19 mouse cellular contexts compared by ENCODE assay signal in the genomic region with DNA sequence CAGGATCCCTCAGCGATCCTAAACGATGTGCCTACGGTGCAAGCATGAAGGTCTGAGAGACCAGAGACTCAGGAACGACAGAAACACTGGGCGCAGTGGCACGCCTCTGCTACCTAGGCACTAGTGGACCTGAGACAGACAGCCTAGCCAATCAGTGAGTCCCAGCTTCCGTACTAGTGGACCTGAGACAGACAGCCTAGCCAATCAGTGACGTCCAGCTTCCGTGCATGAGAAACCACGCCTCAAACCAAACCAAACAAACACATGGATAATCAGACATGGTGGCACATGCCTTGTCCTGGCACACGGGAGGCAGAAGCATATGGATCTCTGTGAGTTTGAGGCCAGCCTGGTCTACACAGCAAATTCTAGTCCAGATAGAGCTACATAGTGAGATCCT. TPM values are rescaled to one million over a fixed set of nuclear protein-coding genes. Genes with fewer than 3 reads are reported as not detected.
DNase-seq lines count a peak whose midpoint lies in the region; ATAC-seq and TF ChIP-seq lines count a peak whose summit lies in the region.
"Had no signal": no experiment of that assay in that cellular context is flagged by ENCODE, and none has a peak within 500 bp of the region (broad histone marks: within the 10 kb centered on the region; RNA-seq: fewer than 3 reads in every experiment).

No protein-coding gene starts in this region.

- 0 out of 2 replicates have a peak, but pooled peaks cover 3% of the 10 kb centered on the region for H3K9me3 ChIP-seq in heart, embryonic 12.5 days (replicated peaks)
- no peaks in the 10 kb centered on the region for H3K9me3 ChIP-seq in heart, embryonic 10.5 days
- no peaks in the 10 kb centered on the region for H3K9me3 ChIP-seq in forebrain, embryonic 11.5 days (ENCODE audit: control insufficient read depth, low read length)
- H3K9me3 ChIP-seq in midbrain, embryonic 10.5 days (replicated peaks): no peaks in the 10 kb centered on the region
- no peaks in the 10 kb centered on the region for H3K9me3 ChIP-seq in forebrain, embryonic 12.5 days
- H3K9me3 ChIP-seq: forebrain, embryonic 13.5 days; heart, embryonic 15.5 days; limb, embryonic 13.5 days had no signal

- H3K4me3 ChIP-seq in heart, embryonic 12.5 days: no peak overlapping the region
- H3K4me3 ChIP-seq in heart, embryonic 10.5 days: no peak overlapping the region
- peak overlapping the region; percentile 27 for H3K4me3 ChIP-seq in small intestine, adult 2 months (ENCODE audit: low read depth, low read length)
- no peak overlapping the region for H3K4me3 ChIP-seq in forebrain, embryonic 11.5 days (ENCODE audit: low read depth, low read length)
- no peak overlapping the region for H3K4me3 ChIP-seq in midbrain, embryonic 10.5 days
- no peak overlapping the region for H3K4me3 ChIP-seq in forebrain, embryonic 12.5 days (replicated peaks)
- H3K4me3 ChIP-seq: forebrain, embryonic 13.5 days; heart, embryonic 15.5 days; limb, embryonic 13.5 days had no signal

- TF ChIP-seq POLR2A in small intestine, adult 2 months (IDR thresholded peaks at IDR 0.05; ENCODE audit: low read depth, low read length): no peak

- WGBS in heart, embryonic 12.5 days: 41% methylated on average over 11 of the region's 11 CpGs
- WGBS in heart, embryonic 10.5 days: 43% methylated on average over 11 of the region's 11 CpGs
- WGBS in small intestine, adult 2 months: 22% methylated on average over 11 of the region's 11 CpGs
- WGBS in forebrain, embryonic 11.5 days: 52% methylated on average over 11 of the region's 11 CpGs
- WGBS in midbrain, embryonic 10.5 days: 49% methylated on average over 11 of the region's 11 CpGs
- 49% methylated on average over 11 of the region's 11 CpGs for WGBS in forebrain, embryonic 12.5 days

- DNase-seq in heart, embryonic 10.5 days (ENCODE audit: low spot score): no peak
- DNase-seq in c-Kit-positive CD71-positive TER-119-negative erythroid progenitor cells, embryonic 14.5 days (ENCODE audit: low read depth): peak; percentile 59
- peak; percentile 18 for DNase-seq in liver
- no peak for DNase-seq in forebrain, embryonic 11.5 days (ENCODE audit: low spot score)
- DNase-seq in midbrain, embryonic 10.5 days (ENCODE audit: low spot score): no peak
- DNase-seq: B cell, adult 2 months; cerebellum, adult 18-20 months; lung, postnatal 14 days; right cerebral cortex, postnatal 25 days had no signal

- H3K36me3 ChIP-seq in heart, embryonic 12.5 days: no peaks in the 10 kb centered on the region
- no peaks in the 10 kb centered on the region for H3K36me3 ChIP-seq in heart, embryonic 10.5 days
- no peaks in the 10 kb centered on the region for H3K36me3 ChIP-seq in small intestine, adult 2 months (ENCODE audit: control insufficient read depth, insufficient read depth, low read length)
- no peaks in the 10 kb centered on the region for H3K36me3 ChIP-seq in forebrain, embryonic 11.5 days (ENCODE audit: control insufficient read depth, insufficient read depth, low read length)
- no peaks in the 10 kb centered on the region for H3K36me3 ChIP-seq in midbrain, embryonic 10.5 days
- no peaks in the 10 kb centered on the region for H3K36me3 ChIP-seq in forebrain, embryonic 12.5 days (replicated peaks)
- H3K36me3 ChIP-seq: heart, embryonic 15.5 days; limb, embryonic 13.5 days had no signal

- peak overlapping the region; percentile 28; the same call in 1 of the 2 replicates for H3K4me2 ChIP-seq in heart, embryonic 12.5 days
- no peak overlapping the region for H3K4me2 ChIP-seq in forebrain, embryonic 11.5 days (ENCODE audit: low read depth, low read length, severe bottlenecking)
- H3K4me2 ChIP-seq in forebrain, embryonic 12.5 days: no peak overlapping the region
- H3K4me2 ChIP-seq: forebrain, embryonic 13.5 days; heart, embryonic 15.5 days; hindbrain, embryonic 14.5 days; limb, embryonic 13.5 days had no signal

- H3K27me3 ChIP-seq in heart, embryonic 12.5 days (replicated peaks): no peaks in the 10 kb centered on the region
- no peaks in the 10 kb centered on the region for H3K27me3 ChIP-seq in heart, embryonic 10.5 days (ENCODE audit: insufficient read depth, poor library complexity, severe bottlenecking)
- no peaks in the 10 kb centered on the region for H3K27me3 ChIP-seq in small intestine, adult 2 months (ENCODE audit: control insufficient read depth, insufficient read depth, low read length)
- H3K27me3 ChIP-seq in forebrain, embryonic 11.5 days (ENCODE audit: control insufficient read depth, insufficient read depth, low read length): no peaks in the 10 kb centered on the region
- H3K27me3 ChIP-seq in midbrain, embryonic 10.5 days (ENCODE audit: low read depth, poor library complexity, severe bottlenecking): no peaks in the 10 kb centered on the region
- 0 out of 2 replicates have a peak, but pooled peaks cover 2% of the 10 kb centered on the region for H3K27me3 ChIP-seq in forebrain, embryonic 12.5 days
- H3K27me3 ChIP-seq: forebrain, embryonic 13.5 days; heart, embryonic 15.5 days; limb, embryonic 13.5 days had no signal

- no peak for TF ChIP-seq CTCF in small intestine, adult 2 months (IDR thresholded peaks at IDR 0.05; ENCODE audit: extremely low read depth, insufficient read length, insufficient replicate concordance, low read depth, low read length)

- no peak overlapping the region for H3K27ac ChIP-seq in heart, embryonic 12.5 days (ENCODE audit: poor library complexity, severe bottlenecking)
- H3K27ac ChIP-seq in heart, embryonic 10.5 days: no peak overlapping the region
- H3K27ac ChIP-seq in small intestine, adult 2 months (ENCODE audit: insufficient read depth, low read depth, low read length): no peak overlapping the region
- no peak overlapping the region for H3K27ac ChIP-seq in forebrain, embryonic 11.5 days (ENCODE audit: low read depth, low read length)
- no peak overlapping the region for H3K27ac ChIP-seq in midbrain, embryonic 10.5 days (replicated peaks)
- no peak overlapping the region for H3K27ac ChIP-seq in forebrain, embryonic 12.5 days
- H3K27ac ChIP-seq: forebrain, embryonic 13.5 days; heart, embryonic 15.5 days; hindbrain, embryonic 14.5 days; kidney, postnatal 0 days; limb, embryonic 13.5 days had no signal

- no peak for ATAC-seq in heart, embryonic 12.5 days (ENCODE audit: insufficient number of reproducible peaks, low FRiP score)
- no peak for ATAC-seq in forebrain, embryonic 11.5 days (replicated peaks; ENCODE audit: low FRiP score)
- ATAC-seq in forebrain, embryonic 12.5 days (ENCODE audit: low FRiP score): no peak
- ATAC-seq: forebrain, embryonic 13.5 days had no signal

- no peak overlapping the region for H3K9ac ChIP-seq in heart, embryonic 12.5 days
- H3K9ac ChIP-seq in forebrain, embryonic 11.5 days (ENCODE audit: low read length): no peak overlapping the region
- no peak overlapping the region for H3K9ac ChIP-seq in forebrain, embryonic 12.5 days
- H3K9ac ChIP-seq: forebrain, embryonic 13.5 days; heart, embryonic 15.5 days; hindbrain, embryonic 14.5 days; limb, embryonic 13.5 days had no signal

- H3K4me1 ChIP-seq in heart, embryonic 12.5 days (replicated peaks): no peaks in the 10 kb centered on the region
- H3K4me1 ChIP-seq in heart, embryonic 10.5 days: peaks cover 10% of the 10 kb centered on the region
- peaks cover 3% of the 10 kb centered on the region; the same call in 1 of the 2 replicates for H3K4me1 ChIP-seq in small intestine, adult 2 months (ENCODE audit: control insufficient read depth, insufficient read depth, insufficient read length, low read length)
- H3K4me1 ChIP-seq in forebrain, embryonic 11.5 days (replicated peaks; ENCODE audit: control insufficient read depth, insufficient read depth, low read length): no peaks in the 10 kb centered on the region
- H3K4me1 ChIP-seq in midbrain, embryonic 10.5 days: no peaks in the 10 kb centered on the region
- H3K4me1 ChIP-seq in forebrain, embryonic 12.5 days: no peaks in the 10 kb centered on the region
- H3K4me1 ChIP-seq: forebrain, embryonic 13.5 days; heart, embryonic 15.5 days; limb, embryonic 13.5 days had no signal

RNA-seq across cellular contexts. Expression of a gene that starts 12.9 kb away (rescaled TPM):
- polyA plus RNA-seq in heart, embryonic 12.5 days (2016; fragmentation: Nextera tagmentation; extraction: Ambion mirVana): not detected in 2 replicates
- polyA plus RNA-seq in heart, embryonic 10.5 days (2016; fragmentation: Nextera tagmentation; extraction: Ambion mirVana): not detected in 2 replicates
- 0.14 TPM in 1 of 2 replicates, not detected in the other for polyA plus RNA-seq in small intestine, adult 2 months (2012; rRNA removed)
- polyA plus RNA-seq in forebrain, embryonic 11.5 days (2014; fragmentation: Nextera tagmentation; extraction: Ambion mirVana): not detected in 2 replicates
- polyA plus RNA-seq in midbrain, embryonic 10.5 days (2016; fragmentation: Nextera tagmentation; extraction: Ambion mirVana): 0.12 TPM in 1 of 2 replicates, not detected in the other
- polyA plus RNA-seq in forebrain, embryonic 12.5 days (2016; fragmentation: Nextera tagmentation; extraction: Ambion mirVana): not detected in 2 replicates
- polyA plus RNA-seq: forebrain, embryonic 13.5 days; heart, embryonic 15.5 days; hindbrain, embryonic 14.5 days; kidney, postnatal 0 days; midbrain, postnatal 0 days; neural tube, embryonic 14.5 days had no signal

RNA-seq across cellular contexts. Expression of a gene that starts 39.5 kb away (rescaled TPM):
- polyA plus RNA-seq in heart, embryonic 12.5 days (2016; fragmentation: Nextera tagmentation; extraction: Ambion mirVana): not detected in 2 replicates
- not detected in 2 replicates for polyA plus RNA-seq in heart, embryonic 10.5 days (2016; fragmentation: Nextera tagmentation; extraction: Ambion mirVana)
- 47.2 and 68.9 TPM in 2 replicates for polyA plus RNA-seq in small intestine, adult 2 months (2012; rRNA removed)
- not detected in 2 replicates for polyA plus RNA-seq in forebrain, embryonic 11.5 days (2014; fragmentation: Nextera tagmentation; extraction: Ambion mirVana)
- not detected in 2 replicates for polyA plus RNA-seq in midbrain, embryonic 10.5 days (2016; fragmentation: Nextera tagmentation; extraction: Ambion mirVana)
- polyA plus RNA-seq in forebrain, embryonic 12.5 days (2016; fragmentation: Nextera tagmentation; extraction: Ambion mirVana): not detected in 2 replicates
- polyA plus RNA-seq: forebrain, embryonic 13.5 days; heart, embryonic 15.5 days; hindbrain, embryonic 14.5 days; kidney, postnatal 0 days; limb, embryonic 13.5 days; midbrain, postnatal 0 days; neural tube, embryonic 14.5 days had no signal

RNA-seq across cellular contexts. Expression of a gene that starts 48.3 kb away (rescaled TPM):
- polyA plus RNA-seq in heart, embryonic 12.5 days (2016; fragmentation: Nextera tagmentation; extraction: Ambion mirVana): 2,142 and 2,173 TPM in 2 replicates
- 3,222 and 3,587 TPM in 2 replicates for polyA plus RNA-seq in heart, embryonic 10.5 days (2016; fragmentation: Nextera tagmentation; extraction: Ambion mirVana)
- polyA plus RNA-seq in small intestine, adult 2 months (2012; rRNA removed): 223 and 498 TPM in 2 replicates
- 1,858 and 1,977 TPM in 2 replicates for polyA plus RNA-seq in forebrain, embryonic 11.5 days (2014; fragmentation: Nextera tagmentation; extraction: Ambion mirVana)
- polyA plus RNA-seq in midbrain, embryonic 10.5 days (2016; fragmentation: Nextera tagmentation; extraction: Ambion mirVana): 2,531 and 3,331 TPM in 2 replicates
- 1,282 and 1,334 TPM in 2 replicates for polyA plus RNA-seq in forebrain, embryonic 12.5 days (2016; fragmentation: Nextera tagmentation; extraction: Ambion mirVana)

Comparison
In these comparisons a context has a peak if more than half of its experiments do, and no peak if none do; other contexts are left out.
1. DNase-seq: peak in c-Kit-positive CD71-positive TER-119-negative erythroid progenitor cells, embryonic 14.5 days (single experiment) and liver (single experiment); none in heart, embryonic 10.5 days (single experiment), forebrain, embryonic 11.5 days (single experiment) and midbrain, embryonic 10.5 days (single experiment).
2. RNA of a gene that starts 39.5 kb away (polyA plus RNA-seq): 47.2 to 68.9 TPM in small intestine, adult 2 months; not detected in heart, embryonic 12.5 days, not detected in heart, embryonic 10.5 days, not detected in forebrain, embryonic 11.5 days, not detected in midbrain, embryonic 10.5 days and not detected in forebrain, embryonic 12.5 days; every median in the first group is over 10 times any median in the second.